Mouse (Mus musculus): ENCODE results near the gene Trim47.

GRCm38 (mm10) chr11:116126261-116126660, 749 bp downstream of the Trim47 start:
- no peak for TF ChIP-seq CTCF (IDR thresholded peaks at IDR 0.05; ENCODE audit: low read depth)
- no peak for TF ChIP-seq EP300 (IDR thresholded peaks at IDR 0.05; ENCODE audit: low read depth)

Measured in heart, postnatal 0 days (tissue).